Mouse (Mus musculus) fat pad, adult 2 months (tissue): ENCODE data around the gene Pbx1.

Experiments used
- DNase-seq: peaks from one replicate; pipeline ENCODE4 v3.0.0-alpha.2; 2011; ENCODE audit warnings: low read depth, low spot score; ENCODE audit errors: extremely low read depth

Pbx1 gene

DNA sequence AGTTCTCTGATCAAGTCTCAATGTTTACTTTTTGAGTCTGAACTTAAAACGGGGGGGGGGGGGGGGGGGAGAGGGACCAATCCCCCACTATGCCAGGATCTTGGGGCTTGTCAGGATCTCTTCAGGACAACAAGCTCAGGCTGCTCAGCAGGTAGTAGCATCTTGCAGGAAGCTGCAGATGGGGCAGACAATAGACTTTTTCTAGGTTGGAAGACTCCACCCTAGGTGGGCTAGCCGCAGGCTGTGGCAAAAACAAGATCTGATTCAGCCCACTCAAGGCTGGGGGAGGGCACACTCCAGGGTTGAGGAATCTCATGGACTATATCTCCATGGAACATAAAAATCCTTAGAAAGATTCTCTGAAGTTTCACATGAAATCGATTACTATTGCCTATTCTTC lies 330.6 kb downstream of the Pbx1 start:
- no peak for DNase-seq

DNA sequence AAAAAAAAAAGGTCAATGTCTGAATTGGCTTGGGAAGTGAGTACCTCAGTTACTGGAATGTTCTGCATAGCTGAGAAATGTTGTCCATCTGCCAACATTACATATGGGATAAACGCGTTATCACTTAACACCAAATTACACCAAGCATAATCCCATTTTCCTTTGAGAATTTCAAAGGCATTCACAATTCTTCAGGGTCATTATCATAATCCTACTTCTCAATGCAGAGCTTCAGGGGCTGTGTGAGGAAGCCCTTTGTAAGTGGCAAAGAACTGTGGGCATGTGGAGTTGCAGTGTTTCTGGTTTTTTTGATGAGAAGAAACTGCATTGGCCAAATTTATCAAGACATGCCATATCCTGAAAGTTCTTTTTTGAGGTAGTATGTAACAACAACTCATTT lies 333.3 kb downstream of the Pbx1 start:
- DNase-seq: no peak

DNA sequence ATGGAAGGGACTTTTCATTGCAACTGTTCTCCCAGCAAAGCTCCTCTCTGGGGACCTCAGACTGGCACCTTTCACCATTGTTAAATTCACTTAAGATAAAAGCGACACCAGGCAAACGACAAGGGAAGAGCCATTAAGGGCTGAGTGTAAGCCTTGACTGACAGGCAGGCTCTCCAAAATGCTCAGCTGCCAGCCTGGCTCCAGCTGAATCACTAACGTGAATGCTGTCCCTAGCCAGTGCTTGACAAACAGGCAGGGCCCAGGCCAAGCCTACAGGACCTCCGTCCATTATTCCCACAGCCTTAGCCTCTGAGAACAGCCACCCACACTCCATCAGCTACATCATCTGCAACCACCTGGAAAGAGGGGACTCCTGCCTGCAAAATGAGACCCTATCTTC lies 337.4 kb downstream of the Pbx1 start:
- no peak for DNase-seq

DNA sequence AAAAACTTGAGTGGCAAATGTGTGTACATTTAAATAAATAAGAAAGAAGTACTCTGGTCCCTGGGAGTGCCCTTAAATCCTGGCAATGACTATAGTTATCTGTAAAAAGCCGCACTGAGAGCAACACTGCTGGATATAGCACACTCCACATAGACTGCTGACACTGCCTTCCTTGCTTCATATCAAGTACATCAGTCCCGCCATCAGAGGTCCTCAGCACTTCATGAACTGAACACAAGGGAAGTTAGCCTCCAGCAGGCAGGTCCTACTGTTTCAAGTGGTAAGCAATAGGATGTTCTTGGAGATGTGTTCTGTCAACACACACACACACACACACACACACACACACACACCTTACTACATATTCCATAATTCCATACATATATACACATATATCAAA lies 339.0 kb downstream of the Pbx1 start:
- no peak for DNase-seq

DNA sequence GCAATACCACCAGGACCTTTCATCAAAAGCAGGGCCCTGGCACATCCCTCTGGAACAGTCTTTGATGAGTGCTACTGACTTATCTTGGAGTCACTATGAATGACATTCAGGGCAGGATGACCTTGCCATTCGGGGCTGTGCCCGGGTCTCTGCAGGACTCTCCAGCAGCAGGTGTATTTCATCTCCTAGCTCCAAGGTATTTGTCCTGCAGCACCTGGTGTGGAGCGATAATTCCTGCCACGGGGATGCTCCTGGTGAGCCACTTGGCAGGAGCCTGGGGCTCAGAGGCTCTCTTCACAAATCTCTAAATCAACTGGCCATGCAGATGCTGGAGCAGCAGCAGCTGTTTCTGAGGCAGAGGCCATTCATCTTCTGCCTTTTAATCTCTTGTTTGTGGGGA lies 340.4 kb downstream of the Pbx1 start:
- no peak for DNase-seq

DNA sequence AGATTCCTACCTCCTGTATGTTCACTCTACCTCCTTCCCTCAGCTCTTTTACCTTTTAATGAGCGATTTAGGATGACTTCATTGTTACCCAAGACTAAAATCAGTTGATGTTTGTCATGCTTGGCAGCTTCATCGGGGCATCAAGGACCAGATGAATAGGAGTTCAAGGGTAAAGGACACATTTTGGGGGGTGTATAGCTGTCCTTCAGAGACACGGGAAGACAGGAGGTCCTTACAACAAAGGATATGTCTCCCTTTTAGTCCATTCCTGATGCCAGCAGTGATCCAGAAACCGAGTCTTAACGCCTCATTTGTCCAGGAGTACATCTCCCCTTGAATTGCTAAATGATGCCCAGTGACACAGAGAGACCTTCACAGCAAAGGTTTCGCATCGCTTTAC lies 343.4 kb downstream of the Pbx1 start:
- no peak for DNase-seq

DNA sequence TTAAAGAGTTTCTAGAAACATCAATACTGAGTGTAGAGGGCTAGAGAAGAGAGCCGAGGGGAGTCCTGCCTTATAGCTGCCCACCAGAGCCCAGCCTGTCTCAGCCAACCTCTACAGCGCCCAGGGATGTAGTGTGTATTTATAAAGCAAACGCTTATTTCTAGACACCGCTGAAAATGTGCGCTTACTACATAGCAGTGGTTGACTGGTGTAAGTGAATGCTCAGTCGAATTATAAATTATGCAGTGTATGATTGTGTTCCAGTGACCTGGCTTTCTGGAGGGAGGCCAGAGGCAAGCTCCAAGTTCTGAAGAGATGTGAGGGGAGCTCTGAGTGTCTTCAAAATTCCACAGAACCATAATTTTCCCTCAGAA lies 352.7 kb downstream of the Pbx1 start:
- DNase-seq: no peak

DNA sequence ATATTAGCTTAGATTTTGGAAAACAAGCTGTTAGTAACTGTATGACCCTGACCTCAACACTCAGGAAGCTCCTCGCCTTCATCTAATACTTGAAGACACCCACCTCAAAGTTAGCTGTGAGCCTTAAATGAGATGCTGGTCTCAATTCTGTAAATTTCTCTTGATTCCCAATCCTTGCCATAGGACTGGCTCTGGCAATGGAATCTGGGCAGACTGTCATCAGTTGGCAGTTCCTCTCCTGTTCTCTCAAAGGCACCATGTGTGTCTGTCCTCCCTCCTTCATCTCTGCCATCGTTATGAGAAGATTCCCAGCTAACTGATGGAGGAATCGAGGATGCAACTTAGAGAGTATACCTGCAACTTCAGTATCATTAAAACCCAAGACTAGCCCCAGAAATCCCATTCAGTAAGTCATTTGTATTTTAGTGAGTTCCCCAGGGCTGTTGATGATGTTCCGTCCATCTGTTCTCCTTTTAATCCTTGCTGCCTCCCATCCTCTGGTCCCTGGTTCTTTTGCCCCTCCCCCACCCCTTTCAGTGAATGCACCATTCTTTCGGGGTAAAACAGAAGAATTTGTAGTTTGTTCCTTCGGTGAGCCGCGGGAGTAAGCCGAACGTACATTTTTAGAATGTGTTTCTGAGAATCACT lies 353.2 kb downstream of the Pbx1 start:
- DNase-seq: no peak

DNA sequence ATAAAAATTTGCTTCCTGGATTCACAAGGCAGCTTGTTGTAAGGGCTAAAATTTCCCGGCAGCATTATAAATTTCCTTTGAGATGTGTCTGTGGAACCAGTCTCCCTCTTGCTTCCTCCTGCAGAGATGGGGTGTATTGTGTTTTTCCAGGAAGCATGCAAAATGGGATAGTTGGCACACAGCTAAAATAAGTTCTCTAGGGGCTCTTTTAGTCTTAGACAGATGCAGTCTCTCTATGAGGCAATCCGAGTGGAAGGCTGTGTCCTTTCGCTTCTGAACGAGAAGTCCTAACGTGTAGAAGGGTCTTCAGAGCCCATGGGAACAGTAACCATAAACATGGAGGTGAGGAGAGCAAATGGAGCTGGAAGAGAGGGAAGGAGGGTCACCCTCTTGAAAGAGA lies 360.1 kb downstream of the Pbx1 start:
- DNase-seq: no peak

DNA sequence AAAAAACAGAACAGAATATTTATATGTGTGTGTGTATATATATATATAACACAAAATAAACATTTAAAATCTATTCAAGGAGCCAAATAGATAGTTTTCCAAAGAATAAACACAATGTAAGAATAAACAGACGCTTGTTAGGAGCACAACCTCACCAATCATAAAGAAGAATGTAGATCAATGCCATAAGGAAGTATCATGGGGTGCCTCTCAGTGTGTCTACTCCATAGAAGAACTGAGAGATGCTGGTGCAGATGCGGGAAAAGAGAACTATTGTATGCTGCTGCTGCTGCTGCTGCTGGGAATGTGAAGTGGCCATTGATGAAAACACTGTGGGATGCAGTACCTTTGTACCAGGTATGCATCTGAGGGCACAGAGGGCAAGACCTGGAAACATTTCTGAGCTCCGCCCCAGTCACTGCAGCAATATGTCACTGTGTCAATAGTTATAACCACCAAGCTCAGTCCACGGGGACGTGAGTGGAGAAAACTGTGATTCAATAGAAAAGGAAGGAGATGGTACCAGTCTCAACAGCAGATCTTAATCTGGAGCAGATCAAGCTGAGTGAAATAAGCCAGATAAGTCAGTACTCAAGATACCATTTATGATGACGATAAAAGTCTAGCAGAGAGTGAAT lies 361.7 kb downstream of the Pbx1 start:
- DNase-seq: no peak

DNA sequence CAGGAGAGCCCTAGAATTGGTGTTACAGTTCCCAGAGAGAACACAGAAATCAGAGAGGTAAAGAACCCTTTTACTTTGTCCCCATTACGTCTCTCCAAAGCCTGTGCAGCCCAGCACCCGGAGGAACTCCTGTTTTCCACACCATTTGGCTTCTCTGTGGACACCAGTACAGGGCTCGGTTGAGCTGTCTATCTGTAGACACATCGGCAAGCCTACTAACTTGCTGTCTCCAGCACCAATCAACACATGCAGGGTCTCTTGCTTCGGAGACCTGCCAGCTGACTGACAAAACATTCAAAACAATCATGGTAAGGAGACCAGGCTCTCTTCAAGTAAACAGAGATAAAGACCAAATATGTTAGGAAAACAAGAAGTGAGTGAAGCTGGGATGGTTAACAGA lies 362.3 kb downstream of the Pbx1 start:
- DNase-seq: no peak
